Mouse (Mus musculus): ENCODE results near the gene Gm20696.

The Gm20696 gene

GRCm38 (mm10) chr6:99412598-99412997 is 254.0 kb downstream of the Gm20696 start:
- no peak for ATAC-seq (ENCODE audit: insufficient number of reproducible peaks, low FRiP score, low TSS enrichment)

DNA sequence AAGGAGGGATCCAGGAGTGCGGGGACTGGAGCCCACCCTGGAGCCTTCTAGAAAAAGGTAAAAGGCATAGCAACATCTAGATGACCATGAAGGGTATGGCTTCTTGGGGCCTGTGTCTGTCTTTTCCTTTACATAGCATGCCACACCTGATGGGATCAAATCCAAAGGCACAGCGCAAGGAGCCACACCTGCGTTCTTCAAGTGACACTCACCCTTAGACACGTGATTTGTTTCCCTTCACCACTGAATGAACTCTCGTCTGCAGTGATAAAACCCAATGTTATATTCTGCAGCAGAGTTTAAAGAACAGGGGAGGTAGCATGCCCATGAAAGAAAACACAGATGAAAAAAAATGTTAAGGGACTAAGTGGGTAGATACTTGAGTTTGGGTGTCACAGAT is 257.0 kb downstream of the Gm20696 start:
- ATAC-seq (ENCODE audit: insufficient number of reproducible peaks, low FRiP score, low TSS enrichment), result no peak

GRCm38 (mm10) chr6:99408880-99409279 is 257.7 kb downstream of the Gm20696 start:
- no peak for ATAC-seq (ENCODE audit: insufficient number of reproducible peaks, low FRiP score, low TSS enrichment)

GRCm38 (mm10) chr6:99403755-99404390 is 262.7 kb downstream of the Gm20696 start:
- no peak for ATAC-seq (ENCODE audit: insufficient number of reproducible peaks, low FRiP score, low TSS enrichment)

DNA sequence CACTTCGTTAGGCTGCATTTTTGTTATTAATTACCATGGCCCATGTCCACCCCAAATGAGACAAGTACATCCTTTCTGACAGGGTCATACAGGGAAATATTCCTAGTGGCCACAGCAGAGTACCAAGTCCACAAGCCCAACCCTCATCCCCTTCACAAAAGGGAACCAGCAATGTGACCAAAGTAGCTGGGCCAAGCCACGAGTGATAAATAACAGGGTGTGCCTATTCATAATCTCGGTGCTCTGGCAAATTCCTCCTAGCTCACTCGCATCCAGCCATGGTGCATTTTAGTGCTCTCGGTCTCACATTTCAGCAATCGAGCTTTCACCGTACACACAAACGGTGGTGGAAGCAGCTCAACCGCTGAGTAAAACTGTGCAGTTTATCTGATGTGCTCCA is 263.7 kb downstream of the Gm20696 start:
- ATAC-seq (ENCODE audit: insufficient number of reproducible peaks, low FRiP score, low TSS enrichment), result no peak

DNA sequence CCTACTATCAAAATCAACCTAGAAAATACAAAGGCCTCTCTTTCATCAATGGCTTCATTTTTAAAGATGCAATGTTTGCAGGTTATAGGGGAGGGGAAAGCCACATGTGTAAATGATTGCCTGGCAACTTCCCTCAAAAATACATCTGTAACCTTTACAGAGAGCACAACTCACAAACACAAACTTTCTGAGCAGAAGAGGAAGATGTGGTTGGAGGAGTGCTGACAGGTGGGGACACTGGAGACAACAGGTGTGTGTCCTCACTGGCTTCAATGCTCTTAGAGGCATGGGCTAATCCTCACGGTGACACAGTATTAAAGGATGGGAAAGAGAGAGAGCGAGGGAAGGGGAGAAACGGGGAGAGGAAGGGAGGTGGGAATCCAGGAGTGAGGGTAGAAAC is 264.2 kb downstream of the Gm20696 start:
- ATAC-seq (ENCODE audit: insufficient number of reproducible peaks, low FRiP score, low TSS enrichment), result no peak

GRCm38 (mm10) chr6:99401801-99402200 is 264.8 kb downstream of the Gm20696 start:
- no peak for ATAC-seq (ENCODE audit: insufficient number of reproducible peaks, low FRiP score, low TSS enrichment)

- ATAC-seq (ENCODE audit: insufficient number of reproducible peaks, low FRiP score, low TSS enrichment), result no peak
Measured at GRCm38 (mm10) chr6:99401211-99401610, 265.4 kb downstream of the Gm20696 start.

GRCm38 (mm10) chr6:99395745-99396144 is 270.9 kb downstream of the Gm20696 start:
- no peak for ATAC-seq (ENCODE audit: insufficient number of reproducible peaks, low FRiP score, low TSS enrichment)

GRCm38 (mm10) chr6:99394801-99395200 is 271.8 kb downstream of the Gm20696 start:
- no peak for ATAC-seq (ENCODE audit: insufficient number of reproducible peaks, low FRiP score, low TSS enrichment)

- no peak for ATAC-seq (ENCODE audit: insufficient number of reproducible peaks, low FRiP score, low TSS enrichment)
Measured at GRCm38 (mm10) chr6:99392484-99392883, 274.1 kb downstream of the Gm20696 start.

GRCm38 (mm10) chr6:99388741-99389675 is 277.6 kb downstream of the Gm20696 start:
- no peak for ATAC-seq (ENCODE audit: insufficient number of reproducible peaks, low FRiP score, low TSS enrichment)

GRCm38 (mm10) chr6:99388023-99388422 is 278.6 kb downstream of the Gm20696 start:
- ATAC-seq (ENCODE audit: insufficient number of reproducible peaks, low FRiP score, low TSS enrichment), result no peak

DNA sequence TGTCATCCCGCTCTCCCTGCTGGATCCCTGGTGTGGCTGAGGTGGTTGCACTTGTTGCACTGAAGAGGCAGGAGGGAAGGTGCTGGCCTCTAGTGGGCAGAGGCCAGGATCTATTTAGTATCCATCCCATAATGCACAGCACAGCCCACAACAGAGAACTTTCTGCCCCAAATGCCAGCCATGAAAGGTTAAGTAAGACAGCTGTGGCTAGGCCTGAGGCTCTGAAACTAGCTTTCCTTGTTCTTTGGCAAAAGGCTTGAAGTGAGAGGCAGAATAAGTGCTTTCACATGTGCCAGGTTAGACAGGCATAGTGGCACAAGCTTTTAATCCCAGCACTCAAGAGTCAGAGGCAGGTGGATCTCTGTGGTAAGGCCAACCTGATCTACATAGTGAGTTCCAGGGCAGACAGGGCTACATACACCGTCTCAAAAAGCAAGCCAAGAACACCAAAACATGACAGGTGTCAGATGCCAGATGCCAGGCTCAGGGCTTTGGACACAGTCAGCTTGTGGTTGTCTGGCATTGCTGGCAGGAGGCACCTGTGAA is 281.5 kb downstream of the Gm20696 start:
- ATAC-seq (ENCODE audit: insufficient number of reproducible peaks, low FRiP score, low TSS enrichment), result no peak

DNA sequence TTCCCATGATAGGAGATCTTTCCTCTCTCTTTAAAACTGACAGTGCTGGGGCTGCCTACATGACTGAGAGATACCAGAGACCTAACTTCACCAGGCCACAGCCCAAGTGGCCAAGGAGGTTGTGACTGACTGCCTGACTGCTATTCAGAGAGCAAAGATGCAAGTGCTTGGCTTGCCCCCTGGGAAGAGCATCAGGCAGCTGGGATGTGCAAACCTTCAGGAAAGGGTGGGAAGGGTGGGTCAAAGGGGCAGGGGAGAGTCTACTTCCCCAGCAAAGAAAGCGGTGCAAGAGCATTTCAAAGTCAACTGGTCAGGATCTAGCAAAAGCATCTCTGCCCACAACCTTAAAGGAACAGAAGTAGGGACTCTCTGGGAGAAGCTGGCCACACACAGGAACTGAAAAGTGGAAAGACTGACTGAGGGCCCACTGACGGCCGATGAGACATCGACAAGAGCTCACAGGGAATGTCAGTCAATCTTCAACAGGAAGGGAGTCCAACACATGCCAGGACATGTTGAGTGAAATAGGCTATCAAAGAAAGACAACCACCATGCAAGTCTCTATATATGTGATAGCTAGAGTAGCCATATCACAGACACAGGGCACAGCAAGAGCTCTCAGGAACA is 282.6 kb downstream of the Gm20696 start:
- no peak for ATAC-seq (ENCODE audit: insufficient number of reproducible peaks, low FRiP score, low TSS enrichment)

GRCm38 (mm10) chr6:99380146-99380545 is 286.5 kb downstream of the Gm20696 start:
- no peak for ATAC-seq (ENCODE audit: insufficient number of reproducible peaks, low FRiP score, low TSS enrichment)

DNA sequence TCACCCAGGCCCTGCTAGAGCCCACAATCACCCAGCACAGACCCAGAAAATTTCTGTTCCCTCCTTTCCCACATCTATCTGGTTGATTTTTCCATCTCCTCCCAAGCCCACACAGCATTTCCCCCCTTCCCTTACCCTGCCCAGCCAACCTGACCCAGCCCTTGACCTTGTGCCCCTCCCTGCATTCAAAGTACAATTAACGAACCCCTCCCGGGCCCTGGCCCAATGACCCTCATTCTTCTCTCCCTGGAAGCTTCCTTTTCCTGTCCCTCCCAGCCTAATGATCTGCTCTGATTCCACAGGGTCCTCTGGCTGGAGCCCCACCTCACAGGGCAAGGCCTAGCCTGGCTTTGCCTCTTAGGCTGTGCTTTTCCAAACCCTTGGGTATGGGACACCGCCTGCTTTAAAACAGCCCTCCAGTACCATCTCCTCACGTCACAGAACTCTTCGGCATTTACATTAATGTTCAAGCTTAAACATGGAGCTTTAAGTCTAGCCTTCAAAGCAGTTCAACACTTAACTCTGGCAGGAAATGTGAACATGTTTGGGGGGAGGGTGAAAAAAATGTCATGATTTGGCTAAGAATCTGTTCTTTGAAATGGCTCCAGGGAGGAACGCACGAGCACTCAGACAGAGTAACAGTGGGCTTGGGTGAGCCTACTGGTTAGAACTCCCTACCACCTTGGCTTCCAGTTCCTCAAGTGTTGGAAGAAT is 287.4 kb downstream of the Gm20696 start:
- ATAC-seq (ENCODE audit: insufficient number of reproducible peaks, low FRiP score, low TSS enrichment), result no peak

DNA sequence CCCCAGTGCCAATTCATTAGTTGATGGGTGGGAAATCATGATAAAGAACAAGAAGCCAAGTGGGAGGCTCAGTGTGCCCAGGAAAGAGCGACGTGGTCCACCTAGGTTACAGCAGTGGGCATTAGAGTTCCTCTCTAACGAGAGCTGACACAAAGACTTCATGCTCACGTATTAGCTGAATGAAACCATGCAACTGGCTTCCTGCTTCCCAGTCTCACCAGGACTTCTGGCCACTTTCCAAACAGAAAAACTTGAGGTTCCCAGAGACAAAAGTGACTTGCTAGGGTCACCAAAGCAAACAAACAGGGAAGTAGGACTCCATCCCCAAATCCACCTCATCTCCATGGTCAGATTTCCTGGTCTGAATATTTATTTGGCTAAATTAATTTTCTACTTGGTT is 288.9 kb downstream of the Gm20696 start:
- ATAC-seq (ENCODE audit: insufficient number of reproducible peaks, low FRiP score, low TSS enrichment), result no peak

DNA sequence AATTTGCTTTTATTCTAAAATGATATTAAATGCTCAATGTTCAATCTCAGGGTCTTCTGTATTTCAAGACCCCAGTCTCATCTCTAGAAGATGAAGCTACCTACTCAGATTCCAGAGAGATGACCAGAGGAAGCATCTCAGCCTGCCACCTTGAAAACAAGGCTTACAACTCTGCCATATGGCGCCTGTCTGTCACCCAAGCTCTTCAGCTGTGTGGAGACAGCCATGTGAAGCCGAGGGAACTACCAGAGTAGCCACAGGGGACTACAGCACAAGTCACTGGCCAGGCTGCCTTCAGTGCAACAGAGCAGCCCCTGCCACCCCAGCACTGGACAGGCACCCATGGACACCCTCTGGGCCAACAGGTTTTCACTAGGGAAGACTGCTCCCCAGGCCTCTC is 289.5 kb downstream of the Gm20696 start:
- no peak for ATAC-seq (ENCODE audit: insufficient number of reproducible peaks, low FRiP score, low TSS enrichment)

DNA sequence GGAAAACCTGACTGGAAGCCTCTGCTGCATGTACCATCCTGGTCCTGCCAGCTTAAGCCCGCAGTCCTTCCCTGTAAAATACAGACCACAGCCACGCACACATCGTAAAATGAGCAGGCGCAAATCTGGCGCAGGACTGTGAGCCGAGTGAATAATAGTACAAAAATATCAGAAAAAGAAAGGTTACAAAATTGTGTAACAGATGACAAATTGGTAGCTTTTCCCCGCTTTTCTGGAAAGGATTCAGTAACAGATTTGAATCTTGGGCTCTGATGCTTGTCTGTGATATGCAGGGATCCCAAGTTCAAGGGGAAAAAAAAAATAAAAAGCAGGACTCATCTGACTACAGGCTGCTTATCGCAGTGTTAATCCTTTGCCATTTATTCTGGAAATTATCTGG is 289.9 kb downstream of the Gm20696 start:
- no peak for ATAC-seq (ENCODE audit: insufficient number of reproducible peaks, low FRiP score, low TSS enrichment)
